Mouse (Mus musculus) forebrain, embryonic 11.5 days (tissue): ENCODE results near the gene Zgrf1. TPM values are rescaled to one million over a fixed set of nuclear protein-coding genes. Genes with fewer than 3 reads are reported as not detected.

Experiments
- ATAC-seq: fragments of 200-750 bp; cut with Nextera tagmentation; replicated peaks from 2 replicates; pipeline ENCODE4 v1.8.0; 2017; ENCODE audit warnings: moderate TSS enrichment; ENCODE audit not compliant: low FRiP score
- DNase-seq: peaks from one replicate; pipeline ENCODE4 v3.0.0-alpha.2; 2017; ENCODE audit warnings: low spot score
- H3K27ac ChIP-seq: fragments of 300-500 bp; sonication (generic); 2 replicates; pipeline ENCODE4 v1.5.1; 2014; ENCODE audit warnings: low read depth, low read length
- H3K27me3 ChIP-seq: fragments of 300-500 bp; sonication (generic); 2 replicates; pipeline ENCODE4 v1.6.1; 2014; ENCODE audit warnings: mild to moderate bottlenecking, low read length, mixed read lengths; ENCODE audit not compliant: control insufficient read depth, insufficient read depth
- H3K36me3 ChIP-seq: fragments of 300-500 bp; sonication (generic); 2 replicates; pipeline ENCODE4 v1.6.1; 2014; ENCODE audit warnings: mild to moderate bottlenecking, low read length, moderate library complexity, mixed read lengths; ENCODE audit not compliant: control insufficient read depth, insufficient read depth
- H3K4me1 ChIP-seq: fragments of 300-500 bp; sonication (generic); replicated peaks from 2 replicates; pipeline ENCODE4 v1.6.1; 2014; ENCODE audit warnings: low read length, mixed read lengths; ENCODE audit not compliant: control insufficient read depth, insufficient read depth
- H3K4me2 ChIP-seq: fragments of 300-500 bp; sonication (generic); 2 replicates; pipeline ENCODE4 v1.6.1; 2014; ENCODE audit warnings: low read depth, mild to moderate bottlenecking, low read length, moderate library complexity, mixed read lengths; ENCODE audit not compliant: severe bottlenecking
- H3K4me3 ChIP-seq: fragments of 300-500 bp; sonication (generic); 2 replicates; pipeline ENCODE4 v1.5.1; 2014; ENCODE audit warnings: low read depth, low read length
- H3K9ac ChIP-seq: fragments of 300-500 bp; sonication (generic); 2 replicates; pipeline ENCODE4 v1.6.1; 2014; ENCODE audit warnings: low read length
- H3K9me3 ChIP-seq: fragments of 300-500 bp; sonication (generic); 2 replicates; pipeline ENCODE4 v1.6.1; 2016; ENCODE audit warnings: low read length, mixed read lengths; ENCODE audit not compliant: control insufficient read depth
- WGBS: fragments of 180-500 bp; shearing (Covaris S2); extraction: QIAGEN DNeasy Blood & Tissue Kit; methylation state at CpG from one replicate; pipeline ENCODE4 v1.1.7; 2014; 5-methylcytosine and 5-hydroxymethylcytosine counted together
- polyA plus RNA-seq: library from polyadenylated mRNA; unstranded; fragments of >200 nt; fragmentation: Nextera tagmentation; extraction: Ambion mirVana; gene quantifications from 2 replicates; pipeline ENCODE4 v1.2.1, GENCODE M21; 2014

The Zgrf1 gene
- polyA plus RNA-seq, 1 experiment from 2014 or later: 21.2 TPM

- peak overlapping the region; percentile 43 for H3K4me2 ChIP-seq
- H3K4me3 ChIP-seq: peak overlapping the region; percentile 19
- H3K36me3 ChIP-seq: no peaks in the 10 kb centered on the region
- H3K4me1 ChIP-seq: peaks cover 27% of the 10 kb centered on the region
- ATAC-seq (peak; percentile 89), DNase-seq (peak; percentile 98)
- peaks cover 38% of the 10 kb centered on the region for H3K27me3 ChIP-seq
- no peaks in the 10 kb centered on the region for H3K9me3 ChIP-seq
- WGBS: under 1% methylated on average over 36 of the region's 36 CpGs
- no peak overlapping the region for H3K9ac ChIP-seq
- H3K27ac ChIP-seq: peak overlapping the region; percentile 44
Measured at GRCm38 (mm10) chr3:127625296-127625695, 72.0 kb downstream of the Zgrf1 start.

DNA sequence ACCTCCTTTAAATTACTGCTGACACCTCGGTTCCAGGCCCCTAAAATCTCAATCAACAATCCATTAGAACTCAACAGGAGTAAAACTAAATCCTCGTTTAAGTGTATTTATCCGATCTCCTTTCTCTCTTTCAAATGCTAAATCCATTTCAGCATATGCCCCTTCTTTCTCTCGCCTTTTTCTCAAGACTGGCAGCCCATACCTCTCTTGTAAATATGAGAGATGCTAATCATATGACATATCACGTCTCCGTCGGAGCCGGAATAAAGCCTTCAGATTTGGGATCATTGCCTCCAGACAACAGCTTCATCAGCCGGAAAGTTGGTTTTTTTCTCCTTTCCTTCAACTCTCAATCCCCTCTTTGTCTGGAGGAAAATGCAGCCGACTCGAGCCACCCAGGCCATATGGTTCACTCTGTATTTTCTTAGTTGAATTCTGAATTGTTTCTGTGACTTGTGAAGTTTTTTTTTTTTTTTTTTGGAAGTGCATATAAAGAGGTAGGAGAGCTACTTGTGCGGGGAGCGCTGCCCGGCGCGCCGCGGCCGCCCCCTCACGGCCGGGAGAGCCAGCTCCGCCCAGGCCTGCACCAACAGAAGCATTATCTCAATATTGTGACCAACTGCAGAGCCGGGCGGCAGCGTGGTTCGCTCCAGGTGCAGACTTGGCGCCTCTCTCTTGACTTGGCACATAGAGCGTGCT, 72.6 kb downstream of the Zgrf1 start:
- under 1% methylated on average over 28 of the region's 28 CpGs for WGBS
- ATAC-seq (peak; percentile 77), DNase-seq (peak; percentile 84)
- H3K27me3 ChIP-seq: peaks cover 43% of the 10 kb centered on the region
- H3K4me2 ChIP-seq: peak overlapping the region; percentile 43
- H3K36me3 ChIP-seq: no peaks in the 10 kb centered on the region
- peak overlapping the region; percentile 44 for H3K27ac ChIP-seq
- H3K9me3 ChIP-seq: no peaks in the 10 kb centered on the region
- H3K9ac ChIP-seq: no peak overlapping the region
- peak overlapping the region; percentile 19 for H3K4me3 ChIP-seq
- peaks cover 28% of the 10 kb centered on the region for H3K4me1 ChIP-seq

GRCm38 (mm10) chr3:127626524-127626923, 73.2 kb downstream of the Zgrf1 start:
- no peak overlapping the region for H3K4me2 ChIP-seq
- H3K9ac ChIP-seq: no peak overlapping the region
- no peak overlapping the region for H3K4me3 ChIP-seq
- no peak for DNase-seq
- 0 out of 2 replicates have a peak overlapping the region, but pooled peaks have one; percentile 44 for H3K27ac ChIP-seq
- H3K4me1 ChIP-seq: peaks cover 28% of the 10 kb centered on the region
- no peaks in the 10 kb centered on the region for H3K36me3 ChIP-seq
- WGBS: under 1% methylated on average over 3 of the region's 3 CpGs
- no peaks in the 10 kb centered on the region for H3K9me3 ChIP-seq
- ATAC-seq: no peak
- peaks cover 49% of the 10 kb centered on the region for H3K27me3 ChIP-seq

GRCm38 (mm10) chr3:127627151-127627955, 74.1 kb downstream of the Zgrf1 start:
- no peaks in the 10 kb centered on the region for H3K9me3 ChIP-seq
- H3K4me2 ChIP-seq: peak overlapping the region; percentile 28
- peak overlapping the region; percentile 6; the same call in 1 of the 2 replicates for H3K4me3 ChIP-seq
- peaks cover 29% of the 10 kb centered on the region for H3K4me1 ChIP-seq
- H3K9ac ChIP-seq: peak overlapping the region; percentile 39
- peak overlapping the region; percentile 54; the same call in 1 of the 2 replicates for H3K27ac ChIP-seq
- H3K36me3 ChIP-seq: no peaks in the 10 kb centered on the region
- ATAC-seq: peak; percentile 37
- under 1% methylated on average over 28 of the region's 28 CpGs for WGBS
- peaks cover 57% of the 10 kb centered on the region for H3K27me3 ChIP-seq
- DNase-seq: peak; percentile 75

GRCm38 (mm10) chr3:127627956-127628310, 74.6 kb downstream of the Zgrf1 start:
- peaks cover 63% of the 10 kb centered on the region for H3K27me3 ChIP-seq
- WGBS: 0% methylated on average over 9 of the region's 9 CpGs
- no peaks in the 10 kb centered on the region for H3K9me3 ChIP-seq
- peak overlapping the region; percentile 6; the same call in 1 of the 2 replicates for H3K4me3 ChIP-seq
- peak overlapping the region; percentile 39 for H3K9ac ChIP-seq
- H3K27ac ChIP-seq: peak overlapping the region; percentile 54; the same call in 1 of the 2 replicates
- H3K36me3 ChIP-seq: no peaks in the 10 kb centered on the region
- H3K4me1 ChIP-seq: peaks cover 30% of the 10 kb centered on the region
- DNase-seq (no peak), ATAC-seq (no peak)
- peak overlapping the region; percentile 28 for H3K4me2 ChIP-seq

- H3K9me3 ChIP-seq: no peaks in the 10 kb centered on the region
- 0 out of 2 replicates have a peak overlapping the region, but pooled peaks have one; percentile 54 for H3K27ac ChIP-seq
- peak overlapping the region; percentile 28 for H3K4me2 ChIP-seq
- H3K4me3 ChIP-seq: no peak overlapping the region; the same call in 1 of the 2 replicates
- H3K4me1 ChIP-seq: peaks cover 30% of the 10 kb centered on the region
- peaks cover 67% of the 10 kb centered on the region for H3K27me3 ChIP-seq
- H3K9ac ChIP-seq: peak overlapping the region; percentile 39
- ATAC-seq (no peak), DNase-seq (peak; percentile 68)
- H3K36me3 ChIP-seq: no peaks in the 10 kb centered on the region
- WGBS: under 1% methylated on average over 37 of the region's 37 CpGs
Measured at GRCm38 (mm10) chr3:127628311-127629184, 75.3 kb downstream of the Zgrf1 start.

GRCm38 (mm10) chr3:127630190-127630589, 76.9 kb downstream of the Zgrf1 start:
- ATAC-seq (no peak), DNase-seq (peak; percentile 56)
- Histone ChIP-seq H3K4me3 (no peak overlapping the region), H3K9me3 (no peaks in the 10 kb centered on the region), H3K4me2 (no peak overlapping the region), H3K27me3 (peaks cover 73% of the 10 kb centered on the region), H3K4me1 (peaks cover 30% of the 10 kb centered on the region), H3K36me3 (no peaks in the 10 kb centered on the region), H3K9ac (no peak overlapping the region), H3K27ac (no peak overlapping the region)
- WGBS: 0% methylated on average over 1 of the region's 1 CpGs
